Mouse (Mus musculus) liver, embryonic 15.5 days (tissue): ENCODE measurements around the gene Mboat7. TPM values are rescaled to one million over a fixed set of nuclear protein-coding genes. Genes with fewer than 3 reads are reported as not detected.

Experiments
- ATAC-seq: fragments of 200-750 bp; cut with Nextera tagmentation; 2 replicates; pipeline ENCODE4 v1.8.0; 2017; ENCODE audit warnings: moderate number of reproducible peaks, mild to moderate bottlenecking, moderate library complexity; ENCODE audit not compliant: insufficient read depth
- H3K27ac ChIP-seq: fragments of 300-500 bp; sonication (generic); replicated peaks from 2 replicates; pipeline ENCODE4 v1.5.1; 2015; ENCODE audit warnings: mild to moderate bottlenecking, inconsistent platforms
- H3K27me3 ChIP-seq: fragments of 300-500 bp; sonication (generic); 2 replicates; pipeline ENCODE4 v1.6.1; 2015; ENCODE audit warnings: mild to moderate bottlenecking, inconsistent platforms
- H3K36me3 ChIP-seq: fragments of 300-500 bp; sonication (generic); replicated peaks from 2 replicates; pipeline ENCODE4 v1.6.1; 2015; ENCODE audit warnings: moderate library complexity, mild to moderate bottlenecking, inconsistent platforms
- H3K4me1 ChIP-seq: fragments of 300-500 bp; sonication (generic); replicated peaks from 2 replicates; pipeline ENCODE4 v1.6.1; 2015; ENCODE audit warnings: inconsistent platforms
- H3K4me2 ChIP-seq: fragments of 300-500 bp; sonication (generic); 2 replicates; pipeline ENCODE4 v1.6.1; 2015; ENCODE audit warnings: moderate library complexity, mild to moderate bottlenecking, inconsistent platforms
- H3K4me3 ChIP-seq: fragments of 300-500 bp; sonication (generic); replicated peaks from 2 replicates; pipeline ENCODE4 v1.5.1; 2015; ENCODE audit warnings: mild to moderate bottlenecking, inconsistent platforms
- H3K9ac ChIP-seq: fragments of 300-500 bp; sonication (generic); 2 replicates; pipeline ENCODE4 v1.6.1; 2015; ENCODE audit warnings: moderate library complexity, mild to moderate bottlenecking, inconsistent platforms
- H3K9me3 ChIP-seq: fragments of 300-500 bp; sonication (generic); replicated peaks from 2 replicates; pipeline ENCODE4 v1.6.1; 2016; ENCODE audit warnings: inconsistent platforms
- WGBS: fragments of 180-500 bp; shearing (Covaris S2); methylation state at CpG from one replicate; pipeline ENCODE4 v1.1.7; 2015; ENCODE audit warnings: mixed read lengths; ENCODE audit not compliant: insufficient replicate concordance; 5-methylcytosine and 5-hydroxymethylcytosine counted together
- microRNA-seq: library from miRNA; unstranded; fragments of <30 nt; microRNA quantifications from one replicate; pipeline ENCODE4, GENCODE M21; 2016
- polyA plus RNA-seq: library from polyadenylated mRNA; unstranded; fragments of >200 nt; fragmentation: Nextera tagmentation; extraction: Ambion mirVana; gene quantifications from 2 replicates; pipeline ENCODE4 v1.2.1, GENCODE M21; 2015

Mboat7 gene
- polyA plus RNA-seq, 1 experiment from 2014 or later = 20.9 TPM

GRCm38 (mm10) chr7:3643412-3643811 lies 49.9 kb downstream of the Mboat7 start:
- Histone ChIP-seq H3K9ac (no peak overlapping the region), H3K4me3 (peak overlapping the region; percentile 100; the same call in 1 of the 2 replicates), H3K27me3 (no peaks in the 10 kb centered on the region), H3K27ac (no peak overlapping the region), H3K4me2 (peak overlapping the region; percentile 80), H3K4me1 (peaks cover 32% of the 10 kb centered on the region), H3K36me3 (peaks cover 45% of the 10 kb centered on the region), H3K9me3 (no peaks in the 10 kb centered on the region)
- 30% methylated on average over 5 of the region's 5 CpGs for WGBS
- ATAC-seq = no peak

GRCm38 (mm10) chr7:3630478-3630815 lies 62.9 kb downstream of the Mboat7 start:
- 44% methylated on average over 3 of the region's 3 CpGs for WGBS
- H3K4me2 ChIP-seq = peak overlapping the region; percentile 93
- peaks cover 25% of the 10 kb centered on the region for H3K4me1 ChIP-seq
- no peaks in the 10 kb centered on the region for H3K9me3 ChIP-seq
- H3K9ac ChIP-seq = peak overlapping the region; percentile 75
- peak overlapping the region; percentile 91 for H3K27ac ChIP-seq
- H3K36me3 ChIP-seq = peaks cover 43% of the 10 kb centered on the region
- no peak for ATAC-seq
- H3K27me3 ChIP-seq = no peaks in the 10 kb centered on the region
- peak overlapping the region; percentile 78 for H3K4me3 ChIP-seq

- H3K9ac ChIP-seq = peak within 1 kb of the TSS; percentile 75
- H3K4me3 ChIP-seq = peak within 1 kb of the TSS; percentile 78
- H3K27me3 ChIP-seq = no peaks in the 10 kb centered on the region
- peak within 1 kb of the TSS; percentile 93 for H3K4me2 ChIP-seq
- H3K9me3 ChIP-seq = no peaks in the 10 kb centered on the region
- peak; percentile 89 for ATAC-seq
- WGBS = under 1% methylated on average over 47 of the region's 47 CpGs
- peaks cover 43% of the 10 kb centered on the region for H3K36me3 ChIP-seq
- peak within 1 kb of the TSS; percentile 91 for H3K27ac ChIP-seq
- H3K4me1 ChIP-seq = peaks cover 25% of the 10 kb centered on the region
Observed at GRCm38 (mm10) chr7:3629543-3630477, 63.5 kb downstream of the Mboat7 start, which contains the start of the genes Tfpt and Prpf31. Gene Tfpt (minus strand): TSS chr7:3629929. Gene Prpf31 (plus strand): TSS chr7:3629985.

GRCm38 (mm10) chr7:3629030-3629429 lies 64.3 kb downstream of the Mboat7 start:
- Histone ChIP-seq H3K36me3 (peaks cover 44% of the 10 kb centered on the region), H3K27me3 (no peaks in the 10 kb centered on the region), H3K4me1 (peaks cover 25% of the 10 kb centered on the region), H3K4me3 (peak overlapping the region; percentile 78), H3K4me2 (peak overlapping the region; percentile 93), H3K27ac (peak overlapping the region; percentile 91), H3K9me3 (no peaks in the 10 kb centered on the region), H3K9ac (peak overlapping the region; percentile 75)
- 36% methylated on average over 4 of the region's 4 CpGs for WGBS
- ATAC-seq = peak; percentile 9; the same call in 1 of the 2 replicates

Small RNAs within 50 kb of the gene (microRNA-seq; reads per million reads assigned to microRNA genes)
- 5.1 reads per million, percentile 17 among the genes with 10 or more reads in this experiment for gene Mir3572

Other genes with a start within 250 kb of the Mboat7 start
- gene Tarm1, start 190.9 kb downstream of the Mboat7 start, polyA plus RNA-seq = 0.30 and 0.37 TPM in 2 replicates
- 0.05 TPM in 1 of 2 replicates, not detected in the other for gene Oscar, start 77.4 kb downstream of the Mboat7 start, polyA plus RNA-seq
- 269 and 276 TPM in 2 replicates for gene Ndufa3, start 76.2 kb downstream of the Mboat7 start, polyA plus RNA-seq
- gene Tfpt, start 63.6 kb downstream of the Mboat7 start, polyA plus RNA-seq = 10.4 and 12.2 TPM in 2 replicates
- gene Prpf31, start 63.5 kb downstream of the Mboat7 start, polyA plus RNA-seq = 47.0 and 49.1 TPM in 2 replicates
- 17.7 and 23.1 TPM in 2 replicates for gene Cnot3, start 48.3 kb downstream of the Mboat7 start, polyA plus RNA-seq
- 5.9 and 6.6 TPM in 2 replicates for gene Leng1, start 27.7 kb downstream of the Mboat7 start, polyA plus RNA-seq
- gene Tmc4, start 16.0 kb downstream of the Mboat7 start, polyA plus RNA-seq = 4.0 and 5.1 TPM in 2 replicates
- 43.9 and 55.1 TPM in 2 replicates for gene Tsen34, start 660 bp downstream of the Mboat7 start, polyA plus RNA-seq
- gene Rps9, start 10.5 kb upstream of the Mboat7 start, polyA plus RNA-seq = 692 and 790 TPM in 2 replicates
- 5.1 and 6.3 TPM in 2 replicates for gene Pirb, start 26.9 kb upstream of the Mboat7 start, polyA plus RNA-seq
- 0.12 TPM in 1 of 2 replicates, not detected in the other for gene Gm15448, start 132.2 kb upstream of the Mboat7 start, polyA plus RNA-seq
- 2.0 and 2.1 TPM in 2 replicates for gene Pira2, start 151.5 kb upstream of the Mboat7 start, polyA plus RNA-seq
- 1.1 and 1.6 TPM in 2 replicates for gene Gm14548, start 204.6 kb upstream of the Mboat7 start, polyA plus RNA-seq
- 0.97 and 1.3 TPM in 2 replicates for gene Lilra6, start 222.0 kb upstream of the Mboat7 start, polyA plus RNA-seq